7 mouse cellular contexts compared by ENCODE assay signal in genomic region chr9:103305332-103306041, GRCm38 (mm10). TPM values are rescaled to one million over a fixed set of nuclear protein-coding genes. Genes with fewer than 3 reads are reported as not detected.
A peak's percentile ranks its signal among the peaks of the same experiment; 100 is the strongest.
DNase-seq lines count a peak whose midpoint lies in the region; ATAC-seq and TF ChIP-seq lines count a peak whose summit lies in the region.

No protein-coding gene starts in this region.

- peak; percentile 37 for DNase-seq in lung, embryonic 14.5 days
- no peak for DNase-seq in lung, adult 18-20 months
- DNase-seq in NIH3T3 (ENCODE audit: low read depth): peak; percentile 3
- peak; percentile 39 for DNase-seq in embryo, embryonic 11.5 days (ENCODE audit: low read depth, low spot score)
- peak; percentile 50 for DNase-seq in hindbrain, postnatal 0 days (ENCODE audit: low spot score)
- peak; percentile 61 for DNase-seq in mesoderm, embryonic 11.5 days (ENCODE audit: low read depth, low spot score)
- no peak for DNase-seq in gastrocnemius, postnatal 25 days

- H3K4me3 ChIP-seq in lung, embryonic 14.5 days (ENCODE audit: low read depth, low read length): peak overlapping the region; percentile 96
- peak overlapping the region; percentile 91 for H3K4me3 ChIP-seq in hindbrain, postnatal 0 days (ENCODE audit: low read length)

- peak overlapping the region; percentile 87 for H3K9ac ChIP-seq in lung, embryonic 14.5 days
- H3K9ac ChIP-seq in hindbrain, postnatal 0 days (replicated peaks; ENCODE audit: low read length): peak overlapping the region; percentile 71

- no peak for TF ChIP-seq CTCF in lung, embryonic 14.5 days (IDR thresholded peaks at IDR 0.05; ENCODE audit: low read depth)
- no peak for TF ChIP-seq CTCF in hindbrain, postnatal 0 days (IDR thresholded peaks at IDR 0.05; ENCODE audit: low read depth)

- H3K4me2 ChIP-seq in lung, embryonic 14.5 days: peak overlapping the region; percentile 79
- peak overlapping the region; percentile 93 for H3K4me2 ChIP-seq in hindbrain, postnatal 0 days (ENCODE audit: low read depth, low read length)

- ATAC-seq in lung, embryonic 14.5 days (ENCODE audit: insufficient read depth): peak; percentile 79
- peak; percentile 80 for ATAC-seq in hindbrain, postnatal 0 days

- under 1% methylated on average over 40 of the region's 40 CpGs for WGBS in lung, embryonic 14.5 days
- WGBS in hindbrain, postnatal 0 days: under 1% methylated on average over 38 of the region's 40 CpGs

- peaks cover 40% of the 10 kb centered on the region for H3K36me3 ChIP-seq in lung, embryonic 14.5 days (ENCODE audit: insufficient read depth)
- peaks cover 13% of the 10 kb centered on the region; the same call in 1 of the 2 replicates for H3K36me3 ChIP-seq in hindbrain, postnatal 0 days (ENCODE audit: insufficient read depth, low read length)

- no peaks in the 10 kb centered on the region for H3K27me3 ChIP-seq in lung, embryonic 14.5 days (ENCODE audit: insufficient read depth, low read length)
- no peaks in the 10 kb centered on the region for H3K27me3 ChIP-seq in hindbrain, postnatal 0 days (ENCODE audit: insufficient read depth, low read length)

- no peaks in the 10 kb centered on the region for H3K4me1 ChIP-seq in lung, embryonic 14.5 days (ENCODE audit: insufficient read depth)
- no peaks in the 10 kb centered on the region for H3K4me1 ChIP-seq in hindbrain, postnatal 0 days (ENCODE audit: insufficient read depth, low read length)

- no peaks in the 10 kb centered on the region for H3K9me3 ChIP-seq in lung, embryonic 14.5 days (ENCODE audit: low read depth, low read length)
- no peaks in the 10 kb centered on the region for H3K9me3 ChIP-seq in hindbrain, postnatal 0 days (ENCODE audit: low read length)

- H3K27ac ChIP-seq in lung, embryonic 14.5 days (ENCODE audit: low read depth): peak overlapping the region; percentile 89
- peak overlapping the region; percentile 51; the same call in 1 of the 2 replicates for H3K27ac ChIP-seq in hindbrain, postnatal 0 days

RNA-seq across cellular contexts. Expression of gene Topbp1, which starts 0.5 kb away (rescaled TPM):
- 96.5 and 103 TPM in 2 replicates for polyA plus RNA-seq in lung, embryonic 14.5 days (2014; fragmentation: Nextera tagmentation; extraction: Ambion mirVana)
- 24.9 and 26.0 TPM in 2 replicates for total RNA-seq in hindbrain, postnatal 0 days (2014; rRNA removed)
- 20.3 and 21.3 TPM in 2 replicates for polyA plus RNA-seq in hindbrain, postnatal 0 days (2015; fragmentation: Nextera tagmentation; extraction: Ambion mirVana)
- 1 to 10 TPM; 5.3 to 8.3 TPM for total RNA-seq in gastrocnemius, postnatal 25 days (2021)

RNA-seq across cellular contexts. Expression of gene 1300017J02Rik, which starts 0.6 kb away (rescaled TPM):
- 0.51 and 0.78 TPM in 2 replicates for polyA plus RNA-seq in lung, embryonic 14.5 days (2014; fragmentation: Nextera tagmentation; extraction: Ambion mirVana)
- total RNA-seq in hindbrain, postnatal 0 days (2014; rRNA removed): 0.31 and 0.54 TPM in 2 replicates
- 0.50 and 1.0 TPM in 2 replicates for polyA plus RNA-seq in hindbrain, postnatal 0 days (2015; fragmentation: Nextera tagmentation; extraction: Ambion mirVana)
- total RNA-seq in gastrocnemius, postnatal 25 days (2021): not detected

Comparison
In these comparisons a context has a peak if more than half of its experiments do, and no peak if none do; other contexts are left out.
1. DNase-seq: peak in lung, embryonic 14.5 days (single experiment), NIH3T3 (single experiment), embryo, embryonic 11.5 days (single experiment), hindbrain, postnatal 0 days (single experiment) and mesoderm, embryonic 11.5 days (single experiment); none in lung, adult 18-20 months (0 of 2) and gastrocnemius, postnatal 25 days (single experiment).